Mouse (Mus musculus) urinary bladder, adult 18-20 months (tissue): ENCODE data around the gene Lgr4.

ENCODE experiments used
- DNase-seq, 2 experiments: peaks; one replicate each; pipeline ENCODE4 v3.0.0; 2022; ENCODE audit warnings: low spot score in 2 of 2, mixed read lengths in 2 of 2

The Lgr4 gene

DNA sequence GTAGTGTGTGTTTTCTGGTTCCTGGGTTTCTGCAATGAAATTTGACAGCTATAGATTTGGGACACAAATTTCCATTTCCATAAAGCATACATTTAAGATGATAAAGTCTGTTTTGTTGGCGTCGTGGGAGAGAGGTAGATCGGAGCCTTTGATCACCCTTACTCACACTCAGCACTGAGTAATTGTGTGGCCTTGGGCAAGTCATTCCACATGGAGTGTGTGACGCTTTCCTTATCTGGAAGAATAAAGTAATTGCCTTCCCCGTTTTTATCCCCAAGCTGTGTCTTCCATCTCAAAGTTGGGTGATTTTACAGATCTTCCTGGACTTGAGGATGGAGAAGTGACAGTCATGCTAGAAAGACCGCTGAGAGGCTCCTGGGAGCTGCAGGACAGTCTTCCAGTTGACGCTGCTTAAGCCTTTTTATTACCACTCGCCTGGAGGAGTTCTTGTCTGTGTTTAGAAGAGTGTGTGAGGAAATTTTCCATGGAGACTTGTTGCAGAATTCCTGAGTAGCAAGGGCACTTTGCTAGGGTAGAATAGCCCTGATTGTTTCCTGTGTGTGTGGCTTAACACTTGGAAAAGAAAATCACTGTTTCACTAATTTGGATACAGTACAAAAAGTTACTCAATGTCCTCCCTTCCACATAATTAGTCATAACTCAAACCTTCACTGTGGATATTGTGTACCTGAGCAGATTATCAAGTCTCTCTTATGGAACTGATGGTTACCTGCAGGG lies 4.0 kb downstream of the Lgr4 start:
- no peak for DNase-seq

- no peak for DNase-seq
These were observed 4.9 kb downstream of the Lgr4 start for GRCm38 (mm10) chr2:109922306-109922705.

- DNase-seq, result no peak
These were observed 5.6 kb downstream of the Lgr4 start for GRCm38 (mm10) chr2:109923031-109923430.

DNA sequence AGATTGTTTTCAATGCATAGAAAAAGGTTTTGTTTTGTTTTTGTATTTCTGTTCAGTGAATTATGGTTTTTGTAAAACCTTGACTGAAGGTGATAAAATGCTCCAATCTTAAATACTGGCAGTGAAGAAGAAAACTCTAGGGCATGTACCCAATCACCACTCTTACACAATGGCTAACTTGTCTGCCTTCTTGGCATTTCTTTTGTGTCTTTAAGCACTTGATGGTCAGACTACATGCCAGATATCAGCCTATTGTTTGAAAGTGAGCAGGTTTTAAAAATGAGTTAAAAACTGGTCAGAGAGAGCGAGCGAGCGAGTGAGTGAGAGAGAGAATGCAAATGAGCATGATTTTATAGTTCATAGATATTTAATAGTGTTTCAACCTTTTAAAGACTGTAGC lies 6.5 kb downstream of the Lgr4 start:
- DNase-seq, result no peak

DNA sequence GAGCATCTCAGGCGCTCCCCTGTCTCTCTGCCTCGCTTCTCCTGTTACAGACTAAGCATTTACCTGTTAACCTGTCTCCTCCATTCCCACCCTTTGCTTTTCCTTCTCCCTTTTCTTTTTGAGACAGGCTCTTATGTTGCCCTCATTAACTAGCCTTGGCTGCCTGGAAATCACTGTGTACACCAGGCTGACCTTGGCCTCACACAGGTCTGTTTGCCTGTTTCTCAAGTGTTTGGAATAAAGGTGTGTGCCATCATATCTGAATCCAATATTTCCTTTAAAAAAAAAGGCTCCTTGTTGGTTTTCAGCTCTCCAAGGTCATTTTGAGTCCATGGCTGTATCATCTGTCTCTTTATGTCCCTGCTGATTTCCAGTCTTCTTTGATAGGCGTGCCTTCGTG lies 9.5 kb downstream of the Lgr4 start:
- DNase-seq, result no peak

- no peak for DNase-seq
These were observed 10.0 kb downstream of the Lgr4 start for GRCm38 (mm10) chr2:109927446-109927845.

DNA sequence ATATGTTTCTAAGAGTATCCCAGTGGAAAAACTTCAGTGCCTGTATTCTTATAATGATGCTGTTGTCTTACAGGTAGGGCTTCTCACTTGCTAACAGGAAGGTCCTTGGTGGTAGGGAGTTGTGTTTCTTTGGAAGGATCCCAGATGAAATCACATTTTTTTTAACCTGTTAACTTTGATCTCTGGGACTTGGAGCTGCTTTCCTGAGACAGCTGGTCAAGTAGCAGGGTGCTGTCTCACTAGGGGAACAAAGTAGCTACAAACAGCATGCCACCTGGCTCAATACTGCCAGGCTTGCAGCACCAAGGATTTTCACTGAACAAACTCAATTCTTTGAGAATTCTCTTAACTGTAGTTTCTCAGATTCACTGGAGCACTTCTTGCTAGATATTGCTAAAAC lies 10.4 kb downstream of the Lgr4 start:
- no peak for DNase-seq

- DNase-seq, result no peak
These were observed 11.3 kb downstream of the Lgr4 start for GRCm38 (mm10) chr2:109928791-109929190.

DNA sequence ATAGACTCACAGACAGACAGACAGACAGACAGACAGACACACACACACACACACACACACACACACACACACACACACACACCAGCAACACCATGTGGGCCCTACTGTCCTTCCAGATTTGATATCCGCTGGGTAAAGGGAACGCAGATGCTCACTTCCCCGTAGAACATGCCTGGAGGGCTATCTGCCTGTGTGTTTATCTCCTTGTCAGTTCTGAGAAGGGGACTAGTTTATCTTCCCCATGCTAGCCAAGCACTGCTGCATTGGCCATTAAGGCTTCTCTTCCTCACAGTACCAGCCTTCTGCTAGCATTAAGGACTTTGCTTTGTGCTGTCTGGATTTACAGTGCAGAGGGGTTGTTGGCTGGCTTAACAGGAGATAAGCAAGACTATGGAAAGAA lies 11.8 kb downstream of the Lgr4 start:
- no peak for DNase-seq

GRCm38 (mm10) chr2:109930366-109930765 lies 12.9 kb downstream of the Lgr4 start:
- DNase-seq, result no peak

DNA sequence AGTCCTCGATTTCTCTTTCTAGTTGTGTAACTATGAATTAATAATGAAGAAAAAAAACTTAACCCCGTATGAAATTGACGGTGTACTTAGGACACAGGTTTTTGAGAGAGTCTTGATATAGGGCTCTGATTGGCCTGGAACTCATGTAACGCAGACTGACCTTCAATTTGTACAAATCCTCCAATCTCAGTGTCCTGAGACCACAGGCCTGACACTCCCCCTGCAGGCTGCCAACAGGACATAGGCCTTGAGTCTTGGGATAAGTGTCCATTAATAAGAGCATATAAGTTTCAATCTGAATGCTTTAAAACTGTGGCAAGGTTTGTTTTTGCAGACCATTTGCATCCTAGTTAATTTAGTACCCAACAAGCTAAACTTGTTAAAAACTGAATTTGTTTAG lies 13.3 kb downstream of the Lgr4 start:
- DNase-seq, result no peak

DNA sequence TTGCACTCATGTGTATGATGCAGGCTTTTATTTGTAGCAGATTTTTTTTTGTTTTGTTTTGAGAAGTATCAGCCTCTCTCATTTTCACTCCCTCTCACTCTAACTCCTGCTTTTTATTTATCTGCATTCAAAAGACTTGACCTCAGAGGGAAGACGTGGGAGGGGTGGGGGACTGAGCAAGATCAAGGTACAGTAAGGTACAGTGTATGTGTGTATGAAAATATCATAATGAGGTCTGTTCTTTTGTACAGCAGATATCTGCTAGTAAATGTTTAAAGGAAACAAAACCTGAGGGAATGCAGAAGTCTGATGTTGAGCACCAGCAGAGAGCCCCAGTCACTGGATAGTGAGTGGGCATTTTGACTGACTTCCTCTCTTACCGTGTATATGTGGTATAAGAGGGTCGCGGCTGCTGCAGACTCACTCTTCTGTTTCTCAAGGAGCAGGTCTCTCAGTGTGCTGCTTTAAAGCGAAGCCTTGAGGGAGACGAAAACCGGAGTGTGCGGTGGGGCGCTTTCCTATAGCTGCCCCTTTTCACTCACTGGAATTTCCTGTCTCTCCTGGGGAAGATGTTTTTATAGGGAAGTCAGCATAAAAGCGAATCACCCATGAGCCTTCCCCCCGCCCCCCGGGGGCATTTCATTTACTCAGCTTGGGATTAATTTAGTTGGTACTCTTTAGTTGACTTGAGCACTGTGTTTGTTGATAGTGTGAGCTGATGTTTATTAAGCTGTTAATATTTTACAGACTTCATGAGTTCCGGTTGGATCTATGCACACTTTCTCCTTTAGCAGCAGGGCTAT lies 14.7 kb downstream of the Lgr4 start:
- DNase-seq, result no peak

GRCm38 (mm10) chr2:109933151-109933550 lies 15.7 kb downstream of the Lgr4 start:
- DNase-seq, result no peak

- no peak for DNase-seq
These were observed 16.6 kb downstream of the Lgr4 start for GRCm38 (mm10) chr2:109934086-109934485.

GRCm38 (mm10) chr2:109935194-109935593 lies 17.7 kb downstream of the Lgr4 start:
- DNase-seq, result no peak

DNA sequence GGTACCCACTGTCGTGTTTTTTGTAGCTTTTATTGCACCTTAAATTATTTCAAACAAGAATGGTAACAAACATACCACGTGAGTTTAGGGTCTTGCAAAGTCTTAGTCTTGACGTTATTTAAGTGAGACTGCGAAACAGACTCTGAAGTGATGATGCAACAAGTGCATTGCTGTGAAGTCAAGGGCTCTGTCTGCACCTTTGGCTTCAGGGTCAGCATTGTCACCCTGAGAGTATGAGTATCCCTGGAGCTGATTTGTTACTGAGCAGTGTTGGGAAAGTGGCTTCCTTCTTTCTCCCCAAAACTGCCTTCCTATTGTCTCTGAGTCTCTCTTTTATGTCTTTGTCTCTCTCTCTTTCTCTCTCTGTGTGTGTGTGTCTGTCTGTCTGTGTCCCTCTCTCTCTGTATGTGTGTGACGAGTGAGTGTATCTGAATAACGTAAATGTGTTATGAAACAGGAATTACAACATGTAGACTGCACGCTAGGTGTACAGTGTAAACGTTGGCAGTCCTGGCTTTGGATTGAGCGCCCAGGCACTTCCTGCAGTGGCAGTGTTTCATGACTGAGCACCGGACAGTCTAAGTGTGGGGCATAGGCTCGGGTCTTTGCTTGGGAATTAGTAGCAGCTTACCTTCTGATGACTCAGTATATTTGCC lies 18.4 kb downstream of the Lgr4 start:
- no peak for DNase-seq

DNA sequence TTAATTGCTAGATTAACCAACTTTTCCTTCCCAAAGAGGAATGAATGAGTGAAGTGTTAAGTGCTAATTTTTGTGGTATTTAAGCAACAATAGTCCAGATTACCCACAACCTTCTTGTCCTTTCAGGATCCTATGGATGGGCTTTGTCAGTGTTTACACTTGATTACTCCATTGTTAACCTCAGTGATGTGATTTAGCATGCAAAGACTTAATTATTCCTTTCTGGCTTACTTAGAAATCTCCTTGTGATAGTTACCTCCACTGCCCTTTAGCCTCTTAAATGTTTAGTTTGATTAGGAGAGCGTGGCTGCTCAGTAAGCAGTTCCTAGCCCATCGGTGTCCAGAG lies 18.9 kb downstream of the Lgr4 start:
- DNase-seq, result no peak

- no peak for DNase-seq
These were observed 24.6 kb downstream of the Lgr4 start for GRCm38 (mm10) chr2:109941973-109942444.

DNA sequence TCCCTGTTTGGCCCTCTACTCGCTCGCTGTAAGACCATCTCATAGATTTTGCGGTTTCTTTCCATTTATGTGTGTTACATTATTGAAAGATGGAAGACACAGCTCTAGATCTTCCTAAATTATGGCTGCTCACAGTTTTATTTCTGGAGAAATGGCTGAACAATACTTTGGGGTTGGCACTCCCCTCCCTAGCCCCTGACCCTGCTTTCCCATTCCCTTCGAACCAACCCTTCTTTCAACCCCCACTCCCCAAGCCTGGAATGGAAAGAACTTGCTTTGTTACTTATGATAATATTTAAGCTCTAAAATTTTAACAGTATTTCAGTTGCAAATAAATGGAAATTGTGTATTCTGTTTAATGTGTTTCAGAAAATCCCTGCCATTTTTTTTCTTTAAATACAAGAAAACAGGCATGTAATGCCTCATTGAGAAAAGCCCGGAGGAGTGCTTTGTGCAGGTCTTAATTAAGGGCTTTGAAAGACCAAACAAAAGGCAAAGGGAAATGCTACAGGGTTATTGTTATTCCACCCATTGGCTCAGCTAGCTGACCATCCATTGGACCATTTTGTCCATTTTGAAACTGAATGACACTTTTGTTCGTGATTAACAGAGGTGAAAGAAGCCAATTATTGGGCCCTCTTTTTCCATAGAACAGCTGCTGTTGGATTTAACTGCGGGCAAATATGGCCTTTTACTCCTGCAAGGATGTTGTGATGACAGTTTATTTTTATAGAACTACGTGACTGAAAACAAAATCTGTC lies 25.5 kb downstream of the Lgr4 start:
- DNase-seq, result no peak

DNA sequence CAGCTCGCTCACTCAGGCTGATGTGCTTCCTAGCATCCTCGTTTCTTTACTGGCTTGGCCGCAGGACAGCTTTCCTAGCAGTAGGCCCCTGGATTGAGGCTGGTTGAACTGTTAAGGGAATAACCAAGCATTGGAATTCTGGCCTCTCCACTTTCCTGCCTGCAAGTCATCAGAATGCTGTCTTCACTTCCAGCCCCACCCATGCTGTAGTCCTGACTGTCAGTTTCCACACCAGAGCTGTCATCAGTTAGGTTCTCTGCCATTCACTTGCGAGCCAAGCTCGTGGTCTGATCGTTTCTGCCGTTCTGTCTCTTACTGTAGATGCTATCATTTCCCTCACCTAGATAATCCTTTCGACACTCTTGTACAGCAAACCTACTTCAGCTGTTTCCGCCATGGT lies 27.5 kb downstream of the Lgr4 start:
- DNase-seq, result no peak

GRCm38 (mm10) chr2:109945532-109945931 lies 28.1 kb downstream of the Lgr4 start:
- no peak for DNase-seq

GRCm38 (mm10) chr2:109946426-109946825 lies 29.0 kb downstream of the Lgr4 start:
- no peak for DNase-seq
